Mouse (Mus musculus) adrenal gland, adult (tissue): ENCODE results near the gene Syt3.

Experiments
- DNase-seq, 2 experiments: peaks; one replicate each; pipeline ENCODE4 v3.0.0; 2022 to 2023; ENCODE audit warnings: low spot score in 1 of 2; ENCODE audit not compliant: inconsistent age in 2 of 2

The Syt3 gene

DNA sequence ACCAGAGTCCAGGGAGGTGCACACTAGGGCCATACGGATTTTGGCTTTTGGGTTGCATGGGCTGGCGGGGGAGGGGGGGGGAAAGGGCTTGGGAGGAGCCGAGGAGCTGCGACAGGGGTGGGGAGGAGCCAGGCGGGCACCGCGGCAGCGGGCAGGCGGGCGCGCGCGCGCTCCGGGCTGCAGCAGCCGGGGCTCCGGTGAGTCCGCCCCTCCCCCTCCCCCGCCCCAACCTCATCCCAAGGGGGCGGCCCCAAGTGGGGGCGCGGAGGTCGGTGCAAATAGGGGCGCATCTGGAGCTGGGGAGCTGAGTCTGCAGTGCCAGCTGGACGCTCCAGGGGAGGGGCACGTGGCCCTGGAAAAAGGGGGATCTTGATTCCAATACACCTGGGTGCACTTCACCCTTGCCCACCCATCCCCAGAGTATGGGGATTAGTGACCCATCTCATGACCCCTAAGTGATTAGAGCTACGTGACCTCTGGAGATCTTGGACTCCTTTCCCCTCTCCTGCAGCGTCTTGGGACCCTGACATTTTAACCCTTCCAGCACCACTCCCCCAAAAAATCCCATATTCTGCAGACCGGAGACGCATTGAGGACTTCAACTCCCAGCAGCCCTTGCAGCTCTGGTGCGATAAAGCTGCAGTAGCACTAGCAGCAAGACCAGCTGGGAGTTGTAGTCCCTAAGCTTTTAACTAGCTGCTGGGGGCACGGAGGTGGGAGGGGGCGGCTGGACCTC is at the start of gene Syt3:
TSS of gene Syt3 (plus strand) at position 123 of the 736 bp plus-strand sequence.
- DNase-seq = peak; percentile 79 to 92

DNA sequence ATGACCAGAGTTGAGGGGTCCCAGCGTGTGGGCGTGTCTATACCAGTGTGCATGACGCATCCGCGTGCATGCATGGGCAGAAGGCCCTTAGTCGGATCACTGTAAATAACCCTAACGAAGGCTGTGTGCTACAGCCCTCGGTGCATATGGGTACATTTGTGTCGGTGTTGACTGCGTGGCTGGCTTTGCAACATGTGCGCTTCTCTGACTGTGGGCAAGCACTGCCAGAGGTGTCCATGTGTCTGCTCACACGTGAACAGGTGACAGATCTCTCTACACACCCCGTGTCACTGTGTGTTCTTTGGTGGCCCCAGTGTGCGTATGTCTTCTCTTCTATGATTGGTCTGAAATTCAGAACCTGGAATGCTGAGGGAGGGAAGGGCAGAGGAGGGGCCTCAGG is 49.8 kb upstream of the Syt3 start:
- DNase-seq = no peak

DNA sequence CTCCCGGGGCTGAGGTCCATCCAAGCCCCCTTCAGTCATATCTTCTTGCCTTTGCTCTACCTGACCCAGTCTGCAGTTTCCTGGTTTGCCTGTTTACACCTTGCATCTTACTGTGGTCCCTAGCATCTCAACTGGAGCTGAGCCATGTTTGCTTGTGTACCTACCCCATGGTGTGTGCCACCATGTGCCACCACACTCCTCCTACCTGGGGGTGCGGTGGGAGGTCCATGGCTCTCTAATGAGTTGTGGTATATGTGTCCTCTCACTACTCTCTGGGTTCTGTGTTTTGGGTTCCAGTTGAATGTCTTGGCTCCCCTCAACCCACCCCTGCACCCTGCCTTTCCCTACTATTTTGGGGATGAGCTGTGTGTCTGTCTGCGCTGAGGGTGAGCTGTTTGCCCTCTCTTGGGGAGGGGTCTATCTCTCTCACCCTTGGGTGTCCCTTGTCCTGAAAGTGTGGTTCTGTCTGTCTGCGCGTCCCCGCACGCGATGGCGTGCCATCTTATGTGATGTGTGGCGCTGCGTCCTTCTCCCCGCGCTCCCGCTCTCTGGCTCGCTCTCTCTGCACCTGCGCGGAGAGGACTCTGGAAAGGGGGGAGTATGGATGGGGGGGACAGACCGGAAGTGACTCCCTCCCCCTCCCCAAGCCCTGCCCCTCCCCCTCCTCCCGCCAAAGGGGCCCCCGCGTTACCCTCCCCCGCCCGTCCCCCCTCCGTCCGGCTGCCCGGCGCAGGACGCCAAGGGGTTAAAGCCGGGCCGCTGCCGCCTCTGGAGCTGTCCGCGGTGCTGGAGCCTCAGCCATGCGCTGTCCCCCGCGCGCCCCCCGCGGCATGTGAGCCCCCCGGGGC is 48.6 kb upstream of the Syt3 start:
- peak in 1 of 2 experiments; percentile 47 for DNase-seq

DNA sequence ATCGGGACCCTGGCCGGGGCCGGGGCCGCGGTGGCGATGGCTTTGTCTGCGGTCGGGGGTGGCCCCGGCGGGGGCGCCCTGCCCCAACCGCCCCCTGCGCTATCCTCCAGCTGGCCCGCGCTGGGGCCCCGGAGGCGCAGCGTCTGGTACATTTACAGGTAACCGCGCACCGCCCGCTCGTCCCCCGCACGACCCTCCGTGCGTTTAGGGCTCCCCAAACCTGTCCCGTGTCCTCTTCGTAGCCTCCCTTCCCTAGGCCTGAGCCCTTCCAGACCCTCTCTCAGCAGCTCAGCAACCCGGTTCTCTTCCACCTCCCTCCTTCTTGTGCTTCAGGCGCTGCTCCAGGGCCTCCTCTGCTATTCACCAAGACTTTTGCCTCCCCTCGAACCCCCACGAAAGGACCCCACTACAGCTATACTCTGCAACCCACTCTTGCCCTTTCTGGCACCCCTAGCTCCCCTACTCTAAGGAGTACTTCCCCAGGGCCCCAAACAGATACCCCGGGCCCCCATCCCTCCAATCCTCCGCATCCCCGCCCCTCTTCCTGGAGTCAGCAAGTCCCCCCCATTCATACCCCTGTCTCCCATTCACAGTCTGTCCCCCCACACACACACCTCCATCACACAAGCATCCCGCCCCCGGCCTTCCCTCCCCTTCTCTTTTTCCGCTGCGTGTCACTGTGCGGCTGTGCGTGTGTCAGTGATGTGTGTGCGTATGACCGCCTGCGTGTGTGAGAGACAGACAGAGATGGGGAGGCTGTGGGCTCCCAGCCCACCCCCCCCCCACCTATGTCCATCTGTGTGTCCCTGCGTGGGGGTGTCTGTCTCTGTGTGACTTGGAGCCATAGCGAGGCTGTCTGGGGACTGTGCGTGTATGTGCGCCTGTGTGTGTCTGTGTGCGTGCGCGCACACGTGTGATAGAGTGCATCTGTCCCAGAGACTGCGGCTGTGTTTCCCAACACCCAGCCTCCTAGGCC is 47.6 kb upstream of the Syt3 start:
- DNase-seq = no peak

DNA sequence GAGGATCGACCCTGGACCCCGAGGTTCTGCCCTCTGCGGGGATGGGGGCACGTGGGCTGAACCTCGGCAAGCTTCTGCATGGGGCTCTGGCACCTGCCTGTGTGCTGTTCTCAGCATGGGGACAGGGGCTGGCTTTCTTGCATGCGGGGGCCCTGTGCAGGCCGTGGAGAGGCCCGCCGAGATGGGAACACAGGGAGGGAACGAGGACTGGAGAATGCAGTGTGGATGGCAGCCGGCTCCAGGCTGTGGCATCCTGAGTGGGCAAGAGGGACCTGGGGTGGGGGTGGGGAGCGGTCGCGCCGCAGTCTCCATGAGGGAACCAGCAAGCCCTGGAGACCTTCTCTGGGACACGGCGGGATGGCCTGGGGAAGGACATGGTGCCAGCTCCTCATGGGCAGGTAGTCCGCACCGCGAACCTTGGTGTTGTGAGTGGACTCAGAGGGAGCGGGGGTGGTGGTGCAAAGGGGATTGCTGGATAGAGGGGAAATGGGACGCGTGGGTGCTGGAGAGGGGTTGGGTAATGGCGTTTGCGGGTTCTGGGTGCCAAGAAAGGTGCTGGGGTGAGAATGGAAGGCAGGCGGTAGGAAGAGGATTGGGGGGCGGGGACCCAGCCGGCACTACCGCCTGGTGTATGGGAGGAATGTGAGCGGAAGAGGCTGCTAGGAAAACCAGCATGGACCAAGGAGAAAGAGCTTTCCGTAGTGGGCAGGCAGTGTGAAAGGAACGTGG is 46.6 kb upstream of the Syt3 start:
- DNase-seq = no peak

DNA sequence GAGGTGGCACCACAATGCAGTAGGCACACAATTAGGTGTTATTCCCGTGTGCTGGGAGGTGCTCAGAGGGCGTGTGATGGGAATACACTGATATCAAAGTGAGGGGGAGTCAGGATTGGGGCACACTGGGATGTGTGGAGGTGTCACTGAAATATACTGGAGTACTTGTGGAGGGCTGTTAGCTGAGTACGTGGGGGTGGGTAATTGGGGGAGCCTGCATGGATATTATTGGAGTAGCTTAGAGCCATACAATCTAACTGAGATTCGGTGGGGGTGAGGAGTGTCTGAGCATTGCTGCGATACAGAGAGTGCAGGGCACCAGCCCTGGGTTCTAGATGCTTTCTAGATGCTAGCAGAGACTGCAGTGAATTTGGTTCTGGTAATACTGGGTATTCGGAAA is 43.7 kb upstream of the Syt3 start:
- DNase-seq = no peak

DNA sequence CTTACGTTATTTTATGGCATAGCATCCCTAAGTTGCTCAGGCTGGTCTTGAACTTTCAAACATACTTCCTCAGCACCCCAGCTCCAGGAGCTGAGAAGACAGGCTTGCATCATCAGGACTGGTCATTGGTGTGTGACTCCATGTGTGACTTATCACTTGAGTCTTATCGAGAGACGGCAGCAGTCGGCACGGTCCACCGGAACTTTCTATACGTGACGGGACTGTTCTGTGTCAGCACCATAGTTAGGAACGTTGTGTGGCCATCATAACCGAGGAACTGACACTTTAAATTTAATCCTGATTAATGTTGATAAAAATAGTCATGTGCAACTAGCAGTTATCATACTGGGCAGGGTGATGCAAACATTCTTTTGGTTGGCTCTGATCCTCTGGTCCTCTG is 42.8 kb upstream of the Syt3 start:
- no peak for DNase-seq

DNA sequence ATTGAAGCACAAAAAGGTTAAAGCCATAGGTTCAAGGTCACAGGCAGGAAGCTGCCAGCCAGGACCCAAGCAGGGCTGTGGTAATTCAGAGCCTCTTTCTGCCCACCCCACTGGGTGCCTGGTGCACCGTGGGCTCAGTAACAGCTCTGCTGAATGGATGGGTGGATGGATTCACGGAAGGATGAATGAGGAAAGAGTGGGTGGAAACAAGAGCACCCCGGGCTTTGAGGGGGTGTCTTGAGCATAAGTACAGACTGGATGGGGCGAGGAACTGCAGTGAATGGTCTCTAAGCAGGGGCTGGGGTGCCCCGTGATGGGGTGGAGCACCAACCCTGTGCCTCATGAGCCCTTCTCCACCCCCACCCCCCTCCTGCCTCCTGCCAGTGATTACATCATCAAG is 42.2 kb upstream of the Syt3 start:
- DNase-seq = no peak

DNA sequence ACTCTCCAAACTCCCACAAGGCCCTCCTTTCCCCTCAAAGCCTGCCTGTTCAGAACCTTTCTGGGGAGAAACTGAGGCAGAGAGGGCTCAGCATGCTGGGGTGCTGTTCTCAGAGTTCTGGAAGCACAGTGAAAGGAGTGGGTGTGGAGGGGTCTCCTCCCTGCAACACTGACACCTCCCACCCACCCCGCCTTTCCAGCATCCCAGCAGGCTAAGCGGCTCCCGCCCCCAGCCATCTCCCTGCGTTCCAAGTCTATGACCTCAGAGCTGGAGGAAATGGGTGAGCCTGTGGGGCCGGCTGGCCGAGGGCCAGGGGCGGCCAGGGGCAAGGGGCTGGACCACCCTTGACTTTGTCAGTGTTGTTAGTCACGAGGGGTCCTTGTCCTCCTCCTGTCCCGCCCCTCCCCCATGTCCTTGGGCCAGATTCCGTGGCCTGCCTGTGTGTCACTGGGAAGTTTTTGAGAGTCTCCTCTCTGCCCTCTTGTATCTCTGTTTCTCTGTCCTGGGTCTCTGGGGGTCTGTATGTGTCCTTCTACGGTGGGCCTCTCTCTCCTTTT is 40.4 kb upstream of the Syt3 start:
- DNase-seq = peak in 1 of 2 experiments; percentile 49

DNA sequence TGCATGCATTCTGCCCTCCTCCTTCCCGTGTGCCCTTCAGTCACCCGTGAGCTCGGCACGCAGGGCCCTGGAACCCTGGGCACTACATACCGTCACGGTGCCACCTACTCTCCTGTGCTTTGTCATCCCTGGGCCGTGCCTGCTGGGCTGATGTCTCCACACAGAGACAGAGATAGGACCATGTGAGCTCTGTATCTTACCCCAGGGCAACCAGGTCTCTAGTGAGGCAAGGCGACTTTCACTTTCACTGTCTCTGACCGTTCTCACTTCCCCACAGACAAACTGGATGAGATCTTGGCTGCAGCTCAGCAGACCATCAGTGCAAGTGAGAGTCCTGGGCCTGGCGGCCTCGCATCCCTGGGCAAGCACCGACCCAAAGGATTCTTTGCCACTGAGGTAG is 39.3 kb upstream of the Syt3 start:
- DNase-seq = peak in 1 of 2 experiments; percentile 60

DNA sequence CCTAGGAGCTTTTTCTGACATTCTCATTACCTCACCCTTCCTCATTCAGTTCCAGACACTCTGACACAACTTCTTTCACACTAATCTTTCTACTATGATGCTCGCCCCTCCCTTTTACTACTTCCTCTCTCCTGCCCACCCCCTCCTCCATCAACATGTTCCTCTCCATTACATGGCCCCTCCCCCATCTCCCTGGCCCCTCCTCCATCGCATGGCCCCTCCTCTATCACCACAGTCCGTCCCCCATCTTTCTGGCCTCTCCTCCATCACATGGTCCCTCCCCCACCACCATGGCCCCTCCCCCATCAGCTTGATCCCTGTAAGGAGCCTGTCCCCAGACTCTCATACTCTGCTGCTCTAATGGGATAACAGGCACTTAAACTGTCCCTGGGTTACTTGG is 34.9 kb upstream of the Syt3 start:
- DNase-seq = no peak

DNA sequence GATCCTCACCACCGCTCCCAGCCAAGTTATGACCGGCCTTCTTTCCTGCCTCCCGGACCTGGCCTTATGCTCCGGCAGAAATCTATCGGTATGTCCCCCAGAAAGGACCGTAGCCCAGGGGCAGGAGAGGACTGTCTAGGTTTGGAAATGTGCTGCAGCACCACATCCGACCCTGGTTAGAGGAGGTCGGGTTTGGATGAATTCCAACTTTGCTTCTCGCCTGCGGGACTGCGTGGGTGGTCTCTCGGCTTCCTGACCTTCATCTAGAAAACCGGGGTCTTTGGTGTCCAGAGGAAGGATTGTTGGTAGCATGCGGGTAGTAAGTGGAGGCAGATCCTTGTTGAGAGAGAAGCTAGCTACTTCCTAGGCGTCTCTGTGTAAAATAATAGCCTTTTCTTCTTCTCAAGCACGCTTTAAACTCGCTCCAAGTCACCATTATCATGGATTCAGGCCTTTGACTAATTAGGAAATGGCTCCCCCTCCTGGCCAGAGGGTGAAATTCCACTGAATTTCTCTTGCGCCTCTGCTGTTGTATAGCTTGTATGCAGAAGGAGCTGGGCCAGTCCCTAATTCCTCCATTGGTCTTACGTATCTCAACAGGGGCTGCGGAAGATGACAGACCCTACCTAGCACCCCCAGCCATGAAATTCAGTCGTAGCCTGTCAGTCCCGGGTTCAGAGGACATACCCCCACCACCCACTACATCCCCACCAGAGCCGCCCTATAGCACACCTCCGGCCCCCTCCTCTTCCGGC is 32.8 kb upstream of the Syt3 start:
- DNase-seq = peak; percentile 73 to 93

DNA sequence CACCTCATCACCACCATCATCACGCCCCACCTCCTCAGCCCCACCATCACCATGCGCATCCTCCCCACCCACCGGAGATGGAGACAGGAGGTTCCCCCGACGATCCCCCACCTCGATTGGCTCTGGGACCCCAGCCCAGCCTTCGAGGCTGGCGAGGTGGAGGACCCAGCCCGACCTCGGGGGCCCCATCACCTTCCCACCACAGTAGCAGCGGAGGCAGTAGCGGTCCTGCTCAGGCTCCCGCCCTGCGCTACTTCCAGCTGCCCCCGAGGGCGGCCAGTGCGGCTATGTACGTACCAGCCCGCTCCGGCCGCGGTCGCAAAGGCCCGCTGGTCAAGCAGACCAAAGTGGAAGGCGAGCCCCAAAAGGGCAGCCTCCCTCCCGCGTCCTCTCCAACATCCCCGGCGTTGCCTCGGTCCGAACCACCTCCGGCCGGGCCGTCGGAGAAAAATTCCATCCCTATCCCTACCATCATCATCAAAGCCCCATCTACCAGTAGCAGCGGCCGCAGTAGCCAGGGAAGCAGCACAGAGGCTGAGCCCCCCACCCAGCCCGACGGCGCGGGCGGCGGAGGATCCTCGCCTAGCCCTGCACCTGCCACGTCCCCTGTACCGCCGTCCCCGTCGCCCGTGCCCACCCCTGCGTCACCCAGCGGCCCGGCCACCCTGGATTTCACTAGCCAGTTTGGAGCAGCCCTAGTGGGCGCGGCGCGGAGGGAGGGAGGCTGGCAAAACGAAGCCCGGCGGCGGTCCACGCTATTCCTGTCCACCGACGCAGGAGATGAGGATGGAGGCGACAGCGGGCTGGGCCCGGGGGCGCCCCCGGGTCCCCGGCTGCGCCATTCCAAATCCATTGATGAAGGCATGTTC is 31.8 kb upstream of the Syt3 start:
- DNase-seq = peak in 1 of 2 experiments; percentile 47

DNA sequence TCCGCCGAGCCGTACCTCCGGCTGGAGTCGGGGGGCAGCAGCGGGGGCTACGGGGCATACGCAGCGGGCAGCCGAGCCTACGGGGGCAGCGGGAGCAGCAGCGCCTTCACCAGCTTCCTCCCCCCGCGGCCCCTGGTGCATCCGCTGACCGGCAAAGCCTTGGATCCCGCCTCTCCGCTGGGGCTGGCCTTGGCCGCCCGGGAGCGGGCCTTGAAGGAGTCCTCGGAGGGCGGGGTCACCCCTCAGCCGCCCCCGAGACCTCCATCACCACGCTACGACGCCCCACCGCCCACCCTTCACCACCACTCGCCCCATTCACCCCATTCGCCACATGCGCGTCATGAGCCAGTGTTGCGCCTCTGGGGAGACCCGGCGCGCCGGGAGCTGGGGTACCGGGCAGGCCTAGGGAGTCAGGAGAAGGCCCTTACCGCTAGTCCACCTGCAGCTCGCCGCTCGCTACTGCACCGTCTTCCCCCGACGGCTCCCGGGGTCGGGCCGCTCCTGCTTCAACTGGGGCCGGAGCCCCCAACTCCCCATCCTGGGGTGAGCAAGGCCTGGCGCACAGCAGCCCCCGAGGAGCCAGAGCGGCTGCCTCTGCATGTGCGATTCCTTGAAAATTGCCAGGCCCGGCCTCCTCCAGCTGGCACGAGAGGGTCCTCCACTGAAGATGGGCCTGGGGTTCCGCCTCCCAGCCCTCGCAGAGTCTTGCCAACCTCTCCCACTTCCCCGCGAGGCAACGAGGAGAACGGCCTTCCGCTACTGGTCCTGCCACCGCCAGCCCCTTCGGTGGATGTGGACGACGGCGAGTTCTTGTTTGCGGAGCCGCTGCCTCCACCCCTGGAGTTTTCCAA is 30.9 kb upstream of the Syt3 start:
- peak; percentile 45 to 73 for DNase-seq

DNA sequence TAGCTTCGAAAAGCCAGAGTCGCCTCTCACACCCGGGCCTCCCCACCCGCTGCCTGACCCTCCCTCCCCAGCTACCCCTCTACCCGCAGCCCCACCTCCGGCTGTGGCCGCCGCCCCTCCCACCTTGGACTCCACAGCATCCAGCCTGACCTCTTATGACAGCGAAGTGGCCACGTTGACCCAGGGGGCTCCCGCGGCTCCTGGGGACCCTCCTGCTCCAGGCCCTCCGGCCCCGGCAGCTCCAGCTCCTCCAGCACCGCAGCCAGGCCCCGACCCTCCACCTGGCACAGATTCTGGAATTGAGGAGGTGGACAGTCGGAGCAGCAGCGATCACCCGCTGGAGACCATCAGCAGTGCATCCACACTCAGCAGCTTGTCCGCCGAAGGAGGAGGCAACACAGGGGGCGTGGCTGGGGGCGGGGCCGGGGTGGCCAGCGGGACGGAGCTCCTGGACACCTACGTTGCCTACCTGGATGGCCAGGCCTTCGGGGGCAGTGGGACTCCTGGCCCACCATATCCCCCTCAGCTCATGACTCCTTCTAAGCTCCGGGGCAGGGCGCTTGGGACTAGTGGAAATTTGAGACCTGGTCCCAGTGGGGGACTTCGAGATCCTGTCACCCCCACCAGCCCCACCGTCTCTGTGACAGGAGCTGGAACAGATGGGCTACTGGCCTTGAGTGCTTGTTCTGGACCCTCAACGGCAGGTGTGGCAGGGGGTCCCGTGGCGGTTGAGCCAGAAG is 30.1 kb upstream of the Syt3 start:
- peak in 1 of 2 experiments; percentile 77 for DNase-seq

DNA sequence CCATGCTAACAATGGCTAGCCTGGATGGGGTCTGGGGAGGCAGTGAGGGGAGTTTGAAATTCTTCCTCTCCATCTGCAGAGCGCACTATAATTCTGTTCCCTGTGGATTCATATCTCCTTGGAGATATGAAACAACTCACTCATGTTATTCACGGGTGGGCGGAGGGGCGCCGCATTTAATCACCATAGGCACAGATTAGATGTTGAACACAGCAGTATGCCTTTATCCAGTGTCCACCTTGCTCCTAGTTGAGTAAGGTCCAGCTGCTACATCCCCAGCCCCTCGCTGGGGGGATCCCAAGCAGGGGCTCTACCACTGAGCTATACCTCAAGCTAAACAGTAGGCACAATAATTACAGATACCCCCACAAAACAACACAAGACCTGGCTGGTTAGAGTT is 28.5 kb upstream of the Syt3 start:
- no peak for DNase-seq
